Mouse (Mus musculus) intestine, embryonic 15.5 days (tissue): ENCODE measurements around the gene Sppl2b. TPM values are rescaled to one million over a fixed set of nuclear protein-coding genes. Genes with fewer than 3 reads are reported as not detected.

Source experiments
- ATAC-seq: fragments of 200-750 bp; cut with Nextera tagmentation; 2 replicates; pipeline ENCODE4 v1.8.0; 2017; ENCODE audit warnings: moderate TSS enrichment, moderate library complexity
- H3K27ac ChIP-seq: fragments of 300-500 bp; sonication (generic); 2 replicates; pipeline ENCODE4 v1.5.1; 2015; ENCODE audit warnings: mild to moderate bottlenecking, inconsistent platforms
- H3K27me3 ChIP-seq: fragments of 300-500 bp; sonication (generic); replicated peaks from 2 replicates; pipeline ENCODE4 v1.6.1; 2015; ENCODE audit warnings: inconsistent platforms
- H3K36me3 ChIP-seq: fragments of 300-500 bp; sonication (generic); 2 replicates; pipeline ENCODE4 v1.6.1; 2015; ENCODE audit warnings: inconsistent platforms
- H3K4me1 ChIP-seq: fragments of 300-500 bp; sonication (generic); replicated peaks from 2 replicates; pipeline ENCODE4 v1.6.1; 2015; ENCODE audit warnings: inconsistent platforms
- H3K4me2 ChIP-seq: fragments of 300-500 bp; sonication (generic); replicated peaks from 2 replicates; pipeline ENCODE4 v1.6.1; 2015; ENCODE audit warnings: mild to moderate bottlenecking, inconsistent platforms
- H3K4me3 ChIP-seq: fragments of 300-500 bp; sonication (generic); replicated peaks from 2 replicates; pipeline ENCODE4 v1.5.1; 2015; ENCODE audit warnings: inconsistent platforms
- H3K9ac ChIP-seq: fragments of 300-500 bp; sonication (generic); 2 replicates; pipeline ENCODE4 v1.6.1; 2015; ENCODE audit warnings: inconsistent platforms
- H3K9me3 ChIP-seq: fragments of 300-500 bp; sonication (generic); 2 replicates; pipeline ENCODE4 v1.6.1; 2016; ENCODE audit warnings: inconsistent platforms
- WGBS: fragments of 180-500 bp; shearing (Covaris S2); methylation state at CpG from one replicate; pipeline ENCODE4 v1.1.7; 2015; 5-methylcytosine and 5-hydroxymethylcytosine counted together
- polyA plus RNA-seq: library from polyadenylated mRNA; unstranded; fragments of >200 nt; fragmentation: Nextera tagmentation; extraction: Ambion mirVana; gene quantifications from 2 replicates; pipeline ENCODE4 v1.2.1, GENCODE M21; 2015

Gene Sppl2b
- polyA plus RNA-seq, 1 experiment from 2014 or later: 34.8 TPM

DNA sequence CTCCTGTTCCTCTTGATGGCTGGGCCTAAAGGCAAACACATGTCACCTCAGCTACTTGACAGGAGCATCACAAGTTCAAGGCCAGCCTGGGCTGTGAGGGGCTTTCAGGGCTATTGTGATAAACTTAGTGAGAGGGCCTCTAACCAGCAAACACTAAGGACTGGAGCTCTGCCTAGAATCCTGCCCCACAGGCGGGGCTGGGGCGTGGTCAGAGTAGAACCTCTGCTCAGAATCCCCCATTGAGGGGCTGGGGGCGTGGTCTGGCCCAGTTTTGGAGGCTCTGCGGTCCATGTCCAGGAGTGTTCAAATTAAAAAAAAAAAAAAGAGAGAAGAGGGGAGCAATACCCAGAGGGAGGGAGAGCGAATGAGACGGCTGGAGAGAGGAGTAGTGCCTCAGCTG is 40.6 kb downstream of the Sppl2b start:
- Histone ChIP-seq H3K9me3 (no peaks in the 10 kb centered on the region), H3K27me3 (no peaks in the 10 kb centered on the region; the same call in 1 of the 2 replicates), H3K4me3 (no peak overlapping the region), H3K36me3 (0 out of 2 replicates have a peak, but pooled peaks cover 7% of the 10 kb centered on the region), H3K27ac (no peak overlapping the region), H3K4me2 (no peak overlapping the region), H3K4me1 (peaks cover 20% of the 10 kb centered on the region), H3K9ac (no peak overlapping the region)
- no peak for ATAC-seq
- 81% methylated on average over 6 of the region's 6 CpGs for WGBS

- Histone ChIP-seq H3K9ac (no peak overlapping the region), H3K27me3 (no peaks in the 10 kb centered on the region)
These were observed 41.8 kb downstream of the Sppl2b start for GRCm38 (mm10) chr10:80896581-80897485.

GRCm38 (mm10) chr10:80897861-80898510 is 42.9 kb downstream of the Sppl2b start:
- Histone ChIP-seq H3K4me3 (no peak overlapping the region), H3K27ac (no peak overlapping the region), H3K36me3 (peaks cover 10% of the 10 kb centered on the region; the same call in 1 of the 2 replicates), H3K4me2 (peak overlapping the region; percentile 26), H3K27me3 (no peaks in the 10 kb centered on the region), H3K4me1 (peaks cover 26% of the 10 kb centered on the region), H3K9ac (peak overlapping the region; percentile 26; the same call in 1 of the 2 replicates), H3K9me3 (no peaks in the 10 kb centered on the region)
- no peak for ATAC-seq
- 34% methylated on average over 41 of the region's 41 CpGs for WGBS

More at GRCm38 (mm10) chr10:80896581-80897485, 41.8 kb downstream of the Sppl2b start:
- H3K4me3 ChIP-seq: no peak overlapping the region
- peaks cover 26% of the 10 kb centered on the region for H3K4me1 ChIP-seq
- WGBS: 66% methylated on average over 24 of the region's 24 CpGs
- no peak overlapping the region for H3K27ac ChIP-seq
- H3K4me2 ChIP-seq: no peak overlapping the region
- no peak for ATAC-seq
- 0 out of 2 replicates have a peak, but pooled peaks cover 7% of the 10 kb centered on the region for H3K36me3 ChIP-seq
- H3K9me3 ChIP-seq: no peaks in the 10 kb centered on the region

DNA sequence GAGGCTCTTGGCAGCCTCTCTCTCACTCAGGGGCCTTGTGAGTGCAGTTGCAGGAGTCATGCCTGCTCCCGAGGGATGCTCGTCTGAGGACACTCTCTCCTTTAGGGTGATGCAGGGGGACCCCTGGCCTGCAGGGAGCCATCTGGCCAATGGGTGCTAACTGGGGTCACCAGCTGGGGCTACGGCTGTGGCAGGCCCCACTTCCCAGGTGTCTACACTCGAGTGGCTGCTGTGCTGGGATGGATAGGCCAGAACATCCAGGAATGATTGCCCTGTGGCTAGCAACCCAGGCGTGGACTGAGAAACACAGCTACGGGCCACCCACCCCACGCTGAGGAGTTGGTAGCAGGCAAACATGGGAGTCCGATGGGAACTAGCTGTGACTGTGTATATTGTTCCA is 44.0 kb downstream of the Sppl2b start:
- Histone ChIP-seq H3K27ac (no peak overlapping the region), H3K4me3 (peak overlapping the region; percentile 72), H3K9me3 (no peaks in the 10 kb centered on the region), H3K4me1 (peaks cover 26% of the 10 kb centered on the region), H3K4me2 (peak overlapping the region; percentile 83), H3K36me3 (peaks cover 21% of the 10 kb centered on the region; the same call in 1 of the 2 replicates), H3K9ac (peak overlapping the region; percentile 77), H3K27me3 (no peaks in the 10 kb centered on the region)
- ATAC-seq: no peak
- WGBS: 87% methylated on average over 8 of the region's 8 CpGs

DNA sequence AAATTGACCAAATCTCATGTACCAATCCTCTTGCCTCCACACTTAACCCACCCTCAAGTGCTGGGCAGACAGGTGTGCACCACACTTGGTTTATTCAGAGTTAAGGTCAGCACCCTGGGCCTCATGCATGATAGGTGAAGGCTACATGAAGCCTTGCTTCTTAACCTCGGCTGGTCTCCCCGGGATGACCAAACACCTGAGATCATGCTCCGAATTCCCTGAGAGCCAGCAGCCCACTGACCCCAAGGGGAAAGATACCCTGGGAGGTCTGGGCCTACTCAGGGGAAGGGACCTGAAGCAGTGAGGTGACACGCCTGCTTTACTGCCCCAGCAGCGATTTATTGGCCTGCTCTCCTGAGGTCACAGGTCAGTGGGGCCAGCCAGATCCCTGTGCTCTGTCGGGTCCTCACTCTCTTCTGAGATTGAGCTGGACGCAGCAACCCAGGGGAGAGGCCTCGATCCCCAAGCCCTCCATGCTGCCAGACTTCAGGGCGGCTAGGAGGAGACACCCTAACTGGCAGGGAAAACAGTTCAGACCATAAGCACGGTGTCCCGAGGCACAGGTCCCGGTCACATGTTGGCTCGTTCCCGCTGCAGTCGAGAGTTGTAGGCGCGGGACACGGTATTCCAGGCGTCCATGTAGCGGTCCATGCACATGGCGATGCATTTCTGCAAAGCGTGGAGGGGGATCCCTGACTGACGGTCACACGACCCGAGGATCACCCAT is 44.7 kb downstream of the Sppl2b start:
- Histone ChIP-seq H3K27ac (peak overlapping the region; percentile 76), H3K4me2 (peak overlapping the region; percentile 83), H3K27me3 (no peaks in the 10 kb centered on the region), H3K4me1 (peaks cover 26% of the 10 kb centered on the region), H3K9me3 (no peaks in the 10 kb centered on the region), H3K4me3 (peak overlapping the region; percentile 72), H3K9ac (peak overlapping the region; percentile 77), H3K36me3 (peaks cover 27% of the 10 kb centered on the region)
- WGBS: 10% methylated on average over 25 of the region's 25 CpGs
- 0 out of 2 replicates have a peak, but pooled peaks have one; percentile 0 for ATAC-seq

DNA sequence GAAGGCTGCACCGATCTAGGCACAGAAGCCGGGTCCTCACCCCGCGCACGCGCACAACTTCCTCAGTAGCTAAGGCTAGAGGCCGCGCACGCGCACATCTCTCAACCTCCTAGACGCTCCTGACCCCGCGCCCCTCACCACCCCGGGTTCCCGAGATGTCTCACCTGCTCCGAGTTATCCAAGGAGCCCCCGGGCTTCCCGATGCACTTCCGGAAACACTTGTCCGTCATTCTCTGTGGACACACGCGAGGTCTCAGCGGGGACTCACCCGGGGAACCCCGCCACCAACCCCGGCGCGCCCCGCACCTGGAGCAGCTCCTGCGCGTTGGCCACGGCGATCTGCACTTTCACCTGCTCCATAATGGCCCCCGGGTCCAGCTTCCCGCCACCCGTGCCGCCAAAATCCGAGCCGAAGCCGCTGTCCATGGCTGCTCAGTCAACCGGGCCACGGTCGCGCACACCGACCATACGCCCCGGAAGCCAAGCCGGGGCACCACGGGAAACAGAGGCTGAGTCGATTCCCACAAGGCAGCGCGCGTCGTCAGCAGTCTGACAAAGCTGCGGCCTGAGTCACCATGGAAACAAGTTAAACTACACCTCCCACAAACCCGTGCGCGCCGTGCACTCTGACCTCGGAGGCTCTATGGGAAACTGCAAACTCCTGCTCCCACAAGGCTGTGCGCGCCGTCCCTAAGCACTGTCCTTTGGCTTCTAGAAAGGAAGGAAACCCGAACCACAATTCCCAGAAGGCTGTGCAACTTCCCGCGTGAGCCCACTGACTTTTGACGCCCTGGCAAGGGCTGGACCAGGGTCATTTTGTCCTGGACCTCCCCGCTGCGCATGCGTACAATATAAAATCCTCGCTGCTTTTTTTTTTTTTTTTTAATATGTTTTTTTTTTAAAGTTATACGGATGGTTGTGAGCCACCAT is 45.5 kb downstream of the Sppl2b start, which contains the start of gene Timm13:
Gene Timm13 (minus strand): TSS at position 652 of the 930 bp plus-strand sequence.
- peak within 1 kb of the TSS; percentile 76 for H3K27ac ChIP-seq
- peak within 1 kb of the TSS; percentile 77 for H3K9ac ChIP-seq
- no peaks in the 10 kb centered on the region for H3K27me3 ChIP-seq
- H3K4me2 ChIP-seq: peak within 1 kb of the TSS; percentile 83
- H3K4me3 ChIP-seq: peak within 1 kb of the TSS; percentile 72
- H3K36me3 ChIP-seq: peaks cover 34% of the 10 kb centered on the region
- H3K9me3 ChIP-seq: no peaks in the 10 kb centered on the region
- peak; percentile 97 for ATAC-seq
- peaks cover 26% of the 10 kb centered on the region for H3K4me1 ChIP-seq
- WGBS: under 1% methylated on average over 72 of the region's 72 CpGs

DNA sequence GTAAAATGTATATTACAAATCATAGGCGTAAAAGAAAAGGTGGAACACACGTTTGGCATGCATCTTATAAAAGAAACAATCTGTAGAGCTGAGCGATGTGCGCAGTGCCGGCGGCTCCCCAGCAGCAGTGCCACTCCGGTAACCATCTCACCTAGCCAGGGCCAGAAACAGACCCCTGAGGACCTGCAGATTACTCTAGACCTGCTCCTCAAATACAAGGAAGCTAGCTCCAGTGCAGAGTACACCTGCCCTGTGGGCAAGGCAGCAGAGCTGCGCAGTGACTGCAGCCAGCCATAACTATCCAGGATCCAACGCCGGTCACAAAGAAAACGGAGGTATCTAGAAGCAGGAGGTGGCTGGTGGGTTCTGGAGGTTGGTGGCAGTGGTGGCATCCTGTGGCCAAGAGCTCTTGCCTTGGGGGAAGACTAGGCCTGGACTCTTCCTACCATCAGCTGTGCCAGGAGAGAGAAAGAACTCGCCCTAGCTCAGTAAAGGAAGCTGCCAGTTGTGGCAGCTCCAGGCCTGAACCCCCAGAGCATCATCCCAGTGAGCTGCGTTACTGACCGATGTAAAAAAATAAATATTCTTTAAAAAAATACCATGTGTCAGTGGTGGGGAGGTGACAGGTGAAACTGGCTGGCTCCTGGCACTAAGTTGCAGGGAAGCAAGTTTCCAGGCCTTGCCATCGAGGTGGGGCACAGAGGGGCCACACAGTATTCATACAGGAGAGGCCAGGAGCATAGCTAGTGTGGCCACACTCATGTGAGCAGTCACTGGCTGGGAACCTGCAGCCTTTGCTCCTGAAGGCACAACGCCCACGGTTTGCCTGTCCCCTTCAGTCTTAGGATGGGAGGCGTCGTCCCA is 46.6 kb downstream of the Sppl2b start:
- Histone ChIP-seq H3K4me2 (peak overlapping the region; percentile 34), H3K36me3 (peaks cover 34% of the 10 kb centered on the region), H3K4me1 (peaks cover 26% of the 10 kb centered on the region), H3K9me3 (no peaks in the 10 kb centered on the region), H3K4me3 (no peak overlapping the region), H3K9ac (0 out of 2 replicates have a peak overlapping the region, but pooled peaks have one; percentile 0), H3K27me3 (no peaks in the 10 kb centered on the region), H3K27ac (peak overlapping the region; percentile 42)
- no peak for ATAC-seq
- 87% methylated on average over 19 of the region's 19 CpGs for WGBS

GRCm38 (mm10) chr10:80902273-80902940 is 47.3 kb downstream of the Sppl2b start:
- Histone ChIP-seq H3K9me3 (no peaks in the 10 kb centered on the region), H3K9ac (no peak overlapping the region), H3K4me1 (peaks cover 26% of the 10 kb centered on the region), H3K4me3 (no peak overlapping the region), H3K4me2 (no peak overlapping the region), H3K27ac (no peak overlapping the region), H3K36me3 (peaks cover 34% of the 10 kb centered on the region), H3K27me3 (no peaks in the 10 kb centered on the region)
- WGBS: 95% methylated on average over 9 of the region's 9 CpGs
- no peak for ATAC-seq

- no peak for ATAC-seq
- Histone ChIP-seq H3K27ac (no peak overlapping the region), H3K9me3 (no peaks in the 10 kb centered on the region), H3K4me2 (no peak overlapping the region), H3K4me1 (peaks cover 18% of the 10 kb centered on the region), H3K9ac (no peak overlapping the region), H3K4me3 (no peak overlapping the region), H3K27me3 (no peaks in the 10 kb centered on the region), H3K36me3 (peaks cover 34% of the 10 kb centered on the region)
- 93% methylated on average over 10 of the region's 10 CpGs for WGBS
These were observed 48.2 kb downstream of the Sppl2b start for GRCm38 (mm10) chr10:80903282-80903681.

- Histone ChIP-seq H3K4me2 (no peak overlapping the region), H3K9me3 (no peaks in the 10 kb centered on the region), H3K9ac (no peak overlapping the region), H3K4me3 (no peak overlapping the region), H3K27ac (no peak overlapping the region), H3K36me3 (peaks cover 28% of the 10 kb centered on the region), H3K27me3 (no peaks in the 10 kb centered on the region), H3K4me1 (peaks cover 14% of the 10 kb centered on the region)
- no peak for ATAC-seq
- WGBS: 86% methylated on average over 28 of the region's 28 CpGs
These were observed 49.1 kb downstream of the Sppl2b start for GRCm38 (mm10) chr10:80904004-80904693.
